Mouse (Mus musculus): ENCODE results near the gene Klhl11. TPM values are rescaled to one million over a fixed set of nuclear protein-coding genes. Genes with fewer than 3 reads are reported as not detected.

Gene Klhl11
- polyA plus RNA-seq, 1 experiment from 2014 or later, result 11.7 TPM

- H3K9ac ChIP-seq (ENCODE audit: low read depth, low read length), result peak overlapping the region; percentile 89
- ATAC-seq (ENCODE audit: low read depth) (no peak), DNase-seq (ENCODE audit: low spot score) (no peak)
- peaks cover 32% of the 10 kb centered on the region for H3K36me3 ChIP-seq (ENCODE audit: control insufficient read depth, insufficient read depth, low read length)
- peak overlapping the region; percentile 93; the same call in 1 of the 2 replicates for H3K27ac ChIP-seq (replicated peaks; ENCODE audit: low read depth, low read length)
- no peaks in the 10 kb centered on the region for H3K27me3 ChIP-seq (replicated peaks; ENCODE audit: control insufficient read depth, insufficient read depth, low read length)
- H3K4me2 ChIP-seq (ENCODE audit: low read depth, low read length), result peak overlapping the region; percentile 64
- H3K9me3 ChIP-seq (ENCODE audit: control insufficient read depth, low read length), result no peaks in the 10 kb centered on the region
- whole genome bisulfite sequencing, result 61% methylated on average over 11 of the region's 11 CpGs
- H3K4me1 ChIP-seq (ENCODE audit: control insufficient read depth, insufficient read depth, low read length), result peaks cover 32% of the 10 kb centered on the region
- peak overlapping the region; percentile 76 for H3K4me3 ChIP-seq (ENCODE audit: low read depth, low read length)
These were observed 59.0 kb downstream of the Klhl11 start for GRCm38 (mm10) chr11:100413541-100413940.

Small RNA genes lying within 50 kb of the gene (microRNA-seq; reads per million reads assigned to microRNA genes)
- gene Gm27374 (ENCODE audit: borderline number of aligned reads) (not detected), gene Mir7116 (ENCODE audit: borderline number of aligned reads) (0.66 reads per million)

Other genes starting within 250 kb of the Klhl11 start
- 1.2 and 1.8 TPM in 2 replicates for gene Krt16, start 223.8 kb downstream of the Klhl11 start, polyA plus RNA-seq (2014; fragmentation: Nextera tagmentation; extraction: Ambion mirVana)
- 129 and 152 TPM in 2 replicates for gene Krt17, start 211.7 kb downstream of the Klhl11 start, polyA plus RNA-seq (2014; fragmentation: Nextera tagmentation; extraction: Ambion mirVana)
- 0.22 TPM in 1 of 2 replicates, not detected in the other for gene Krt42, start 202.9 kb downstream of the Klhl11 start, polyA plus RNA-seq (2014; fragmentation: Nextera tagmentation; extraction: Ambion mirVana)
- 1,802 and 1,879 TPM in 2 replicates for gene Eif1, start 152.9 kb downstream of the Klhl11 start, polyA plus RNA-seq (2014; fragmentation: Nextera tagmentation; extraction: Ambion mirVana)
- 1.0 and 1.1 TPM in 2 replicates for gene Gast, start 138.3 kb downstream of the Klhl11 start, polyA plus RNA-seq (2014; fragmentation: Nextera tagmentation; extraction: Ambion mirVana)
- gene Hap1, start 116.6 kb downstream of the Klhl11 start, polyA plus RNA-seq (2014; fragmentation: Nextera tagmentation; extraction: Ambion mirVana), result 3.2 and 4.4 TPM in 2 replicates
- gene Jup, start 75.0 kb downstream of the Klhl11 start, polyA plus RNA-seq (2014; fragmentation: Nextera tagmentation; extraction: Ambion mirVana), result 107 and 116 TPM in 2 replicates
- 92.8 and 100 TPM in 2 replicates for gene P3h4, start 57.9 kb downstream of the Klhl11 start, polyA plus RNA-seq (2014; fragmentation: Nextera tagmentation; extraction: Ambion mirVana)
- gene Fkbp10, start 57.0 kb downstream of the Klhl11 start, polyA plus RNA-seq (2014; fragmentation: Nextera tagmentation; extraction: Ambion mirVana), result 208 TPM in 2 replicates
- gene Nt5c3b, start 30.9 kb downstream of the Klhl11 start, polyA plus RNA-seq (2014; fragmentation: Nextera tagmentation; extraction: Ambion mirVana), result 108 and 127 TPM in 2 replicates
- 0.55 and 0.84 TPM in 2 replicates for gene Klhl10, start 30.8 kb downstream of the Klhl11 start, polyA plus RNA-seq (2014; fragmentation: Nextera tagmentation; extraction: Ambion mirVana)
- 114 and 148 TPM in 2 replicates for gene Acly, start 55.3 kb upstream of the Klhl11 start, polyA plus RNA-seq (2014; fragmentation: Nextera tagmentation; extraction: Ambion mirVana)
- gene Ttc25, start 72.9 kb upstream of the Klhl11 start, polyA plus RNA-seq (2014; fragmentation: Nextera tagmentation; extraction: Ambion mirVana), result 1.4 and 2.4 TPM in 2 replicates
- gene Cnp, start 102.2 kb upstream of the Klhl11 start, polyA plus RNA-seq (2014; fragmentation: Nextera tagmentation; extraction: Ambion mirVana), result 33.6 and 37.3 TPM in 2 replicates
- gene Nkiras2, start 146.5 kb upstream of the Klhl11 start, polyA plus RNA-seq (2014; fragmentation: Nextera tagmentation; extraction: Ambion mirVana), result 67.1 and 81.0 TPM in 2 replicates
- gene Dnajc7, start 147.4 kb upstream of the Klhl11 start, polyA plus RNA-seq (2014; fragmentation: Nextera tagmentation; extraction: Ambion mirVana), result 58.2 and 64.5 TPM in 2 replicates
- gene Zfp385c, start 219.7 kb upstream of the Klhl11 start, polyA plus RNA-seq (2014; fragmentation: Nextera tagmentation; extraction: Ambion mirVana), result 1.7 TPM in 2 replicates
- gene Dhx58, start 231.5 kb upstream of the Klhl11 start, polyA plus RNA-seq (2014; fragmentation: Nextera tagmentation; extraction: Ambion mirVana), result 1.7 and 2.0 TPM in 2 replicates
- gene Kat2a, start 239.7 kb upstream of the Klhl11 start, polyA plus RNA-seq (2014; fragmentation: Nextera tagmentation; extraction: Ambion mirVana), result 50.6 and 52.9 TPM in 2 replicates
- 0.34 TPM in 1 of 2 replicates, not detected in the other for gene Hspb9, start 241.1 kb upstream of the Klhl11 start, polyA plus RNA-seq (2014; fragmentation: Nextera tagmentation; extraction: Ambion mirVana)

Data from embryonic facial prominence, embryonic 14.5 days (tissue).